In genomic region chr13:83719635-83720291, GRCm38 (mm10) we compare ENCODE assay signal across 10 mouse cellular contexts.
DNase-seq lines count a peak whose midpoint lies in the region; ATAC-seq lines count a peak whose summit lies in the region.
"Had no signal": no experiment of that assay in that cellular context is flagged by ENCODE, and none has a peak within 500 bp of the region (broad histone marks: within the 10 kb centered on the region; RNA-seq: fewer than 3 reads in every experiment).

No protein-coding gene starts in this region.

- 3% methylated on average over 24 of the region's 24 CpGs for WGBS in hindbrain, embryonic 12.5 days
- under 1% methylated on average over 24 of the region's 24 CpGs for WGBS in neural tube, embryonic 11.5 days
- 3% methylated on average over 24 of the region's 24 CpGs for WGBS in heart, embryonic 11.5 days (ENCODE audit: insufficient replicate concordance)

- H3K9me3 ChIP-seq in hindbrain, embryonic 12.5 days (replicated peaks): no peaks in the 10 kb centered on the region
- no peaks in the 10 kb centered on the region for H3K9me3 ChIP-seq in neural tube, embryonic 11.5 days (ENCODE audit: control insufficient read depth, low read length)
- no peaks in the 10 kb centered on the region for H3K9me3 ChIP-seq in heart, embryonic 11.5 days (replicated peaks; ENCODE audit: control insufficient read depth, low read length)

- no peak for ATAC-seq in cerebellum, adult (ENCODE audit: insufficient number of reproducible peaks, low FRiP score, low TSS enrichment)
- ATAC-seq in hindbrain, embryonic 12.5 days (ENCODE audit: low FRiP score): no peak
- peak; percentile 14; the same call in 1 of the 2 replicates for ATAC-seq in neural tube, embryonic 11.5 days (ENCODE audit: insufficient read depth, low FRiP score, low TSS enrichment)
- no peak for ATAC-seq in heart, embryonic 11.5 days (replicated peaks; ENCODE audit: insufficient number of reproducible peaks, low FRiP score, low TSS enrichment)
- ATAC-seq: Patski had no signal

- H3K27me3 ChIP-seq in hindbrain, embryonic 12.5 days: peaks cover 52% of the 10 kb centered on the region
- H3K27me3 ChIP-seq in neural tube, embryonic 11.5 days (ENCODE audit: control insufficient read depth, insufficient read depth, low read length): peaks cover 57% of the 10 kb centered on the region
- H3K27me3 ChIP-seq in heart, embryonic 11.5 days (ENCODE audit: control insufficient read depth, insufficient read depth, low read length): peaks cover 86% of the 10 kb centered on the region

- H3K9ac ChIP-seq in hindbrain, embryonic 12.5 days: peak overlapping the region; percentile 100
- peak overlapping the region; percentile 94 for H3K9ac ChIP-seq in neural tube, embryonic 11.5 days (ENCODE audit: low read length)
- H3K9ac ChIP-seq in heart, embryonic 11.5 days (ENCODE audit: low read depth, low read length): no peak overlapping the region

- H3K36me3 ChIP-seq in hindbrain, embryonic 12.5 days: no peaks in the 10 kb centered on the region
- H3K36me3 ChIP-seq in neural tube, embryonic 11.5 days (ENCODE audit: control insufficient read depth, insufficient read depth, low read length): no peaks in the 10 kb centered on the region
- H3K36me3 ChIP-seq in heart, embryonic 11.5 days (ENCODE audit: control insufficient read depth, insufficient read depth, low read length): no peaks in the 10 kb centered on the region

- peak; percentile 41 to 55 for DNase-seq in cerebellum, adult 18-20 months
- DNase-seq in embryo, embryonic 10 days (ENCODE audit: low spot score): peak; percentile 17
- peak; percentile 63 for DNase-seq in neural tube, embryonic 11.5 days (ENCODE audit: low spot score)
- no peak for DNase-seq in thymus, postnatal 14 days
- DNase-seq in adrenal gland, postnatal 10 days: no peak
- DNase-seq: kidney, postnatal 14 days had no signal

- peak overlapping the region; percentile 84 for H3K4me3 ChIP-seq in hindbrain, embryonic 12.5 days
- H3K4me3 ChIP-seq in neural tube, embryonic 11.5 days (ENCODE audit: low read depth, low read length): peak overlapping the region; percentile 61
- no peak overlapping the region for H3K4me3 ChIP-seq in heart, embryonic 11.5 days (ENCODE audit: low read depth, low read length)

- peak overlapping the region; percentile 98 for H3K27ac ChIP-seq in hindbrain, embryonic 12.5 days
- peak overlapping the region; percentile 95 for H3K27ac ChIP-seq in neural tube, embryonic 11.5 days (ENCODE audit: low read depth, low read length)
- H3K27ac ChIP-seq in heart, embryonic 11.5 days (ENCODE audit: low read depth, low read length): no peak overlapping the region

- H3K4me1 ChIP-seq in hindbrain, embryonic 12.5 days: peaks cover 4% of the 10 kb centered on the region
- no peaks in the 10 kb centered on the region for H3K4me1 ChIP-seq in neural tube, embryonic 11.5 days (ENCODE audit: control insufficient read depth, insufficient read depth, low read length)
- H3K4me1 ChIP-seq in heart, embryonic 11.5 days (ENCODE audit: control insufficient read depth, insufficient read depth, low read length): 0 out of 2 replicates have a peak, but pooled peaks cover 2% of the 10 kb centered on the region

- H3K4me2 ChIP-seq in hindbrain, embryonic 12.5 days (replicated peaks): peak overlapping the region; percentile 69
- peak overlapping the region; percentile 55 for H3K4me2 ChIP-seq in neural tube, embryonic 11.5 days (ENCODE audit: low read depth)
- H3K4me2 ChIP-seq in heart, embryonic 11.5 days: no peak overlapping the region

Comparison
In these comparisons a context has a peak if more than half of its experiments do, and no peak if none do; other contexts are left out.
1. DNase-seq: peak in cerebellum, adult 18-20 months (2 of 2), embryo, embryonic 10 days (single experiment) and neural tube, embryonic 11.5 days (single experiment); none in thymus, postnatal 14 days (single experiment) and adrenal gland, postnatal 10 days (single experiment).